Mouse (Mus musculus) heart, postnatal 0 days (tissue): Measurements from ENCODE around the gene Ylpm1.

Source experiments
- CTCF ChIP-seq: IDR thresholded peaks from 2 replicates; pipeline ENCODE4 v1.5.1; 2016; ENCODE audit warnings: antibody characterized with exemption, control low read depth, low read depth
- EP300 ChIP-seq: IDR thresholded peaks from 2 replicates; pipeline ENCODE4 v1.6.1; 2016; ENCODE audit warnings: antibody characterized with exemption, low read depth

DNA sequence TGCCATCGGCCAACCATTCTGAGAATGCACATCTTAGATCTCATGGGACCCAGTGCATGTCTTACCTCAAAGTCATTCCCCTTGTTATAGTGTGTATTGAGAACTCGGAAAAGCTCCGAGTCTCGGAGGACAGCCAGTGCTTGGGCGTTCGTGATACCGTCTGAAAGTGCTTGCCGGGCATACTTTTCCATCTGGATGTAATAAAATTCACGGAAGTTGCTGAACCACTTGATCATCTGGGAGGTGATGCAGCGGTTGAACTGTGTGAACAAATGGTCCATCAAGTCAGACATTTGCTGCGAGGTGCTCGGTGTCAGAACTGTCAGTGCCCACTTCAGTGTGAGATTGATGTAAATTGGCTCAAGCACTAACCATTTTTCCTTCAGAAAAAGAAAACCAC, 91.7 kb downstream of the Ylpm1 start:
- TF ChIP-seq CTCF, result no peak
- no peak for TF ChIP-seq EP300
